Mouse (Mus musculus) common myeloid progenitor, adult 5-6 weeks (primary cell): Measurements from ENCODE around the gene Commd3. TPM values are rescaled to one million over a fixed set of nuclear protein-coding genes. Genes with fewer than 3 reads are reported as not detected.

Experiments
- ATAC-seq: replicated peaks from 2 replicates; pipeline ENCODE4 v1.8.0; 2016; ENCODE audit warnings: low read depth, mild to moderate bottlenecking, moderate TSS enrichment, inconsistent platforms; ENCODE audit not compliant: poor library complexity, severe bottlenecking
- total RNA-seq: library from RNA; stranded (forward); fragments of 200-1000, 187-1606 nt; gene quantifications from 2 replicates; pipeline ENCODE4 v1.2.3, GENCODE M21; 2017

Commd3 gene
- 204 and 213 TPM in 2 replicates for total RNA-seq

DNA sequence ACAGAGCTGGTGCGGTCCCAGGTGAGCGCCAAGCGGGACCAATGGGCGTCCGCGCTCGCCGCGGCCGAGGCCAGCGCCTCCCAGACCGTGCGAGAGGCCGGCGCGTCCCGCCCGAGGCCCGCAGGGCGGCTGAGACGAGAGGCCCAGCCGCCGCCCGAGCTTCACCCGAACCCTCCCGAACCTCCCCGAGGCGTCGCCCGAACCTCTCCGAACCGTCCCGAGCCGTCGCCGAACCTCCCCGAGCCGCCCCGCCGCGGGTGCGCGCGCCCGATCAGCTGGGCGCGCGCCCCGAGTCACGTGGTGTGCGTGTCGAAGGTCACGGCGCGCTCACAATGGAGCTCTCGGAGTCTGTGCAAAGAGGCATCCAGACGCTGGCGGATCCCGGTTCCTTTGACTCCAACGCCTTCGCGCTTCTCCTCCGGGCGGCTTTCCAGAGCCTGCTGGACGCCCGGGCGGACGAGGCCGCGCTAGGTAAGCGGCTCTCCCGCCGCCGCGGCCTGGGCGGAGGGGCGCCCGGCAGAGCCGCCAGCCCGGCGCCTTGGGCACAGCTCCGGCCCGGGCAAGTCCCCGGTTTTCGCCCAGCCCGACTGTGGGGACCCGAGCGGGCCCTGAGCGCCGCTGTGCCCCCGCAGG, at the start of gene Commd3:
Gene Commd3 (plus strand): TSS at position 252 of the 633 bp plus-strand sequence.
- ATAC-seq = peak; percentile 73

DNA sequence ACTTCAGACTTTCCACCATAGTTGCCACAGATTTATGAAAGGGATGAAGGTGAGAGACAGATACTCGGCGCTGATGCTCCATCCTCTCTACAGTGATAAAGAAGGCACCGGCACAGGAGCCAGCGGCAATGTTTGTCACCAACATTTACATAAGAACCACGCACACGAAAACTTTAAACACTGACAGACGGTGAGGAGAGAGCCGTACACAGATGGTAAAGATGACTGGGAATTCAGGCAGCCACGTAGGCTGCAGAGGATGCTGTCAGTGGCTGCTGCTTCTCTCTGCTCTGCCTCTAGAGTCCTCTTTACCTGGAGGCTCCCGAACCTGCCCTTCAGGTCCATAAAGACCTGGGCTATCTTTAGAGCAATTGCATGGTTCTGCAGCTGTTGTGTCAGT, 49.0 kb upstream of the Commd3 start:
- no peak for ATAC-seq

DNA sequence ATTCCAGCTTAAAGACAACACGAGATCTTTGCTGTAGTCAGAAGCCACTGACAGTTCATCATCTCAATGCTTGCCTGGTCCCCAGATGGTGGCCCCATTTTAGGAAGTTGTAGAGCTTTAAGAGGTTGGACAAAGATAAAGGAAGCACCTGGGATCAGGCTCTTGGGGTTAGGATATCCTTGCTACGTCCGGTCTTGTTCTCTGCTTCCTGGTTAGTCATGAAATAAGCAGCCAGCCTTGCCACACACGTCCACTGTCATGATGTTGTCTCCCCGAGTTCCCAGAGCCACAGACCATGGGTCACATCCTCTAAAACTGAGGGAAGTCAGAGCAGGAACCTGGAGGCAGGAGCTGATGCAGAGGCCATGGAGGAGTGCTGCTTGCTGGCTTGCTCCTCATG, 41.6 kb upstream of the Commd3 start:
- ATAC-seq = peak; percentile 98

DNA sequence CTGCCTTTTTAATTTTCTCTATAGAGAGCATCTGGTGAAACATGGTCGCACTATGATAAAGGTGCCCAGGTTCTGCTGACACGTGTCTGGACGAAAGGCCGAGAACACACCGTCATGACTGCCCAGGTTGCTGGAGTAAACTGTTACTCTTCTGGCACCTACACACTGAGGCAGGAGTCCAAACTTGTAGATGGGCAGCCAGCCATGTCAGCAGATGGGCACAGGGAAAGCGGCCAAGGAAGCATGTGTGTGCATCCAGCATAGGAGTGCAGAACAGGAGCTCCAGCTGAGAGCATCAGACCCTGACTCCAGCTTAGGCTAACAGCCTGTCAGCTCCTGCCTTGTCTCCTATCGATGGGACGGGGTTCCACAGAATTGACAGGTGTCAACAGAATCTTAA, 37.1 kb upstream of the Commd3 start:
- ATAC-seq = no peak

DNA sequence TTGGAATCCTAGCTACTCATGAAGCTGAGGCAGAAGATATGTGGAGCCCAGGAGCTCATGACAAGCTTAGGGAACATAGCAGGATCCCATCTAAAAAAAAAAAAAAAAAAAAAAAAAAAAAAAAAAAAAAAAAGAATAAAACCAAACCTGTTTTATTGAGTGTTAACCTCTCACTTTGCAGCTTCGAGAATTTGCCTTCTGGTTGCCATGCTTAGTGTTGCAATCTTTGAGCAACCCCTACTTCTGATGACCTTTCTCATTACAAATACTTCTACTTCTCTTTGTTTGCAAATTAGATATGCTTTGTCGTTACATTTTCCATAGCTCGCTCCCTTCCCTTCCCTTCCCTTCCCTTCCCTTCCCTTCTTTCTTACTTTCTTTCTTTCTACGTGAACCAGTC, 23.6 kb upstream of the Commd3 start:
- no peak for ATAC-seq

DNA sequence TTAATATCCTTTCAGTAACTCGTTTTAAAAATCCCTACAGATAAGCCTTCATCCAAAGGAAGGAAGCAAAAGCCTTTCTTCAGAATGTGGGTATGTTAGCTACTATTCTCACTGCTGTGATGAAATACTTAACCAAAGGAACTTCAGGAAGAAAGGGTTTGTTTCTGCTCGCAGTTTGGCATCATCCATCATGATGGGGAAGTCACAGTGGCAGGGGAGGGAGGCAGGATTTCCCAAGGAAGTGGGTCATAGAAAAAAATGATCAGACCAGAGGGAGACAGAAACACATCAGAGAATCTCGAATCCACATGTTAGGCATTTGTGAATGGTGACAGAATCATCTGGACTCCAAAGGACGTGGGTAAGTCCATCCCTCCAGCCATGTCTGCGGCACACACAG, 17.4 kb upstream of the Commd3 start:
- peak; percentile 93 for ATAC-seq

DNA sequence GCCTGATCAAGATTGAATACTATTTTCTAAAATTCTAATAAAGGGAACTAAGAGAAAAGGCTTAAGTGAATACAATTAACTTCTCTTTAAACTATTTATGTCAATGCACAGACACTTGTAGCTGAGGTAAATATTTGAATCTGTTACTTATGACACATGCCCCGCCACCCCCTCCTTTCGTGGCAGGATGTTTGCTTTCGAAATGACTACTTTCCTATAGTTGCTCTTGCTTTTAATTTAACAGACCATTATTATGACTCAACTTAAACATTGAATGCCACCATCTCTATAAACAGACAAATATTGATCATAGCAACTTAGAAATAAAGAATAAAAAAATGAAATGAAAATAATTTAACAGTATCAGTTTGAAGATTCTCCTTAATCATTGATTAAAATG, 8.2 kb upstream of the Commd3 start:
- ATAC-seq = no peak

DNA sequence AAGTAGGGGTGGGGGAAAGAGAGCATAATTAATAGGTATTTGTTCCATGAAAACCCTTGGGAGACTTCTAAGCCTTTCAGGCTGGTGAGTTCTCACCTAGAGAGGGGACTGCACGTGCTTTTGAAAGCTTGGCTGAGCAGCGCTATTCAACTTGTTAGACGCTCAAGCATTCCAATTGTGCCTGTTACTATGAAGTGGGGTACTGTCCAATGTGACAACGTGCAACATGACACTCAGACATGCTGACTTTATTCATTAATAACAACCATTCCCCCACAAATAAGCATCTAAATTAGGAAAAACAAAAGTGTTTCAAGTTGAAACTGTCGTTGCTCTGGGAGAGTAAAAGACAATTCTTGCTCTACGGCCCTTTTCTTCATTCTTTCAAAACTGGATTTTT, 1.1 kb upstream of the Commd3 start:
- ATAC-seq = no peak

DNA sequence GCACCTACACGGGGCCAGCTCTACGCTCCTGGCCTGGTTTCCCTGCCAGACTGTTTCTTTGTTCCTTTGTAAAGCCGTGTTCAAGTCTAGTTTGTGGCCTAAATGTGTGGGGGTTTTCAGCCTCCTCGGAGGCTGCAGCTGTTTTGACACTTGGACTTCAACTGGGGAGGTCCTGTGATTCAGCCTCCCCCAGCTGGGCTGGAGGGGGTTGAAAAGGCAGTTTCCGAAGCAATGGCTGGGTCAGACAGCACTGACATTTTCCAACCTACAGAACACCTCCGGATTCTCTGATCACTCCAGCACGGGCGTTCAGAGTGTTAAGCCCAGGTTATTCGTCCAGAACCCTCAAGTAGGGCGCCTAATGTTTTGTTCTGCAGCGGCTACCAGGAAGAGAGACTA, 581 bp downstream of the Commd3 start:
- 0 out of 2 replicates have a peak, but pooled peaks have one; percentile 3 for ATAC-seq

DNA sequence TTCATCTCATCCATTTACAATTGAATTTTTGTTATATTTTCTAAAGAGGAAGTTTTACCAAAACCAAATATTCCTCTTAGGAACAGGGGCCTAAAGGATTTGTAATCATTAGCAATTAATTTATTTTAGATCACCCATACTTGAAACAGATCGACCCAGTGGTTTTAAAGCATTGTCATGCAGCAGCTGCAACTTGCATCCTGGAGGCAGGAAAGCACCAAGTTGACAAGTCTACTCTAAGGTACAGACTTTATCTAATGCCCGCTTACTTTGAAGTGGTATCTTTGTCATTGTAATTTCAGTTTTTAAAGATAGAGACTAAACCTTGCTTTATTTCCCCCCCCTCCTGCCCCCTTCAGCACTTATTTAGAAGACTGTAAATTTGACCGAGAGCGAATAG, 1.6 kb downstream of the Commd3 start:
- ATAC-seq = no peak

DNA sequence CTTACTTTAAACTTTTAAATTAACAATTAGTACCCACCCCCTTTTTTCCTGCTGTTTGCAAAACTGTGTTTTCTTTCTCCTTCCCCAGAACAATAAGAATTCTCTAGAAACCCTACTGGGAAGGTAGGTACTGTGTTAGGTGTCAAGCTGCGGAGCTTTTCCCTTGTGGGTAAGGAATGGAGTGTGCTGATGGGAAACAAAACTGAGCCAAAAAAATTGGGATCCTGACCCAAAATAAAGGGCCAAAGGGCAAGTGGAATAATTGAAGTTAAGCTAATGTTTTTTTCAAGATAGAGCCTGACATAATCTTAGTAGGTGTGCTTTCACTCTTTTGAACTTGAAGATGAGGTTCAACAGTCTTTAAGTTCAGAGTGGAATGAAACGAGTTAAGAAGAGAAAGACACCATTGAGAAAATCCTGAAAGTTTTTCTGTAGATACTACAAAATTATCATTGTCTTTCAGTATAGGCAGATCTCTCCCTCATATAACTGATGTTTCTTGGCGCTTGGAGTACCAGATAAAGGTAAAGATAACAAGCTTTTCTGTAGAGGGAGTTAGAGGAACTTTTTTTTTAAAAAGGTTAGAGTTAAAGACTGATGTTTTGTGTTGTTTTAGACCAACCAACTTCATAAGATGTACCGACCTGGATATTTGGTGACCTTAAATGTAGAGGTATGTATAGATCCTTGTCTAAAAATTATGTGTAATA, 2.2 kb downstream of the Commd3 start:
- no peak for ATAC-seq

DNA sequence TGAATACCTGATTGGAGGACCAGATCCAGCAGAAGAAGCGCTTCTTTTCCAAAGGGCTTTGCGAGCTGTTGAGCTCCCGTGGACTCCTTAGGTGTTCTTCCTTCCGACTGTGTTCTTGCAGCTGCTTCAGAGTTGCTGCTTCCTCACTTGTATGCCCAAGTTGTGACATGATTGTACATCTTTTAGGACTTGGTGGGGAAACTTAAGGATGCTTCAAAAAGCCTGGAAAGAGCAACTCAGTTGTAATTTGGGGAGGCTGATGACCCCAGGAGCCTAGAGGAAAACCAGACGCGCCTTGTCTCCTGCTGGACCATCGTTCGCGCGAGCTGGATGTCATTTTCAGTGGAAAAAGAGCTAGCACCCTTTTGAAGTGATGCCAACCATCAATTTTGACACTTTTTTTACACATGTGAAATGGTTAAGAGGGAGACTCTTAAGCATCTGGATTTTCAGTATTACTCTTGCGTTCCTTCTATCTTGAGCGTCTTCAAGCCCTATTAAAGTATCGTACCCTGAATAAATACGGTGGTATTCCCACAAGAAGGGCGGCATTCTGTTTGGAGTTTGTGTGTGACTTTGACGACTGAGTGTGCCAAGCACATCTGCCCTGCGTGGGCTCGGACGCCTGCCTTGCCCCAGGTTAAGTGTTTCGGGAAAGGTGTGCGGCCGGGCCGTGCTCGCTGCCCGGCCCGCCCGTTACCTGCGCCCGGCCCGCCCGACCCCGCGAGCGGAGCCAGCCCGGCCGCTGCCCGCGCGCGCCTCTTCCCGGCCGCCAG, 3.7 kb downstream of the Commd3 start:
- ATAC-seq = no peak

DNA sequence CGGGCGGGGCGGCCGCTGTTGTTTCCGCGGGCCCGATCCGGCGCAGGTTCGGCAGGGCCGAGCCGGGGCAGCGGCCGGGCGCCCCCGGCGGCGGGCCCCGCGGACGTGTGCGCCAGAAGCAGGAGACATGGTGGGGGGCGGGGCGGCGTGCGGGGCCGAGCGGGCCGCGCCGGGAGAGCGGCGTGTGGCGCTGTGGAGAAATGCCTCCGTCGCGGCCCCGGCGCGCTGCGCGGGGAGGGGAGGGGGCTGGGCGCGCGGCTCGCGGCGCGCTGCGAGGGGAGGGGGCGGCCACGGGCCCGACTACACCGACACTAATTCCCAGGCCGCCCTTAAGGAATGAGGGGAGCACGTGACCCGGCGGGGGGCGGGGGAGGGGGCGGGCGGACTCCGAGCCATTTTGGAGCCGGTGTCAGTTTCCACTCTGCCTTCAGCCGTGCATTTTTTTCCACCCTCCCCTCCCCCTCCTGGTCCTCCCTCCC, 4.3 kb downstream of the Commd3 start:
- peak; percentile 17 for ATAC-seq

DNA sequence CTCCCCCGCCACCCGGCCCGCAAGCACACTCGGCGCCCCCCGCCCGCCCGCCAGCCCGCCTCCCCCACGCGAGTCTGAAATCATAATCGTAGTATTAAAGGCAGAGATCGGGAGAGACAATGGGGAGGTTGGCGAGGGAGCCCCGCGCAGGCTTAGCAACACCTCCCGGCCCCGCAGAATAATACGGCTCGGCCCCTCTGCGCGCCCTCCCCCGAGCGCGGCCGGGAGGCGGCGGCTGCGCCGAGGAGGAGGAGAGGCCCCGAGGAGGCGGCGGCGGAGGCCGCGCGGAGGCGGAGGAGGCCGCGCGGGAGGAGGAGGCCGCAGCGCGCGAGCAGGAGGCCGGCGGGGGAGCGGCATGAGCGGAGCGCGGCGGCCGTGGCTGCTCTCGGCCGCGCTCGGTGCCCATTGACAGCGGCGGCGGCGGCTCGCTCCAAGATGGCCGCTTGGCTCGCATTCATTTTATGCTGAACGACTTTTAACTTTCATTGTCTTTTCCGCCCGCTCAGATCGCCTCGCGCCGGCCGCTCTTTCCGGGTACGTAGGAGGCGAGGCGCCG, 4.8 kb downstream of the Commd3 start, which contains the start of gene Bmi1:
Gene Bmi1 (plus strand): TSS at position 83 of the 556 bp plus-strand sequence.
- peak; percentile 13 for ATAC-seq

DNA sequence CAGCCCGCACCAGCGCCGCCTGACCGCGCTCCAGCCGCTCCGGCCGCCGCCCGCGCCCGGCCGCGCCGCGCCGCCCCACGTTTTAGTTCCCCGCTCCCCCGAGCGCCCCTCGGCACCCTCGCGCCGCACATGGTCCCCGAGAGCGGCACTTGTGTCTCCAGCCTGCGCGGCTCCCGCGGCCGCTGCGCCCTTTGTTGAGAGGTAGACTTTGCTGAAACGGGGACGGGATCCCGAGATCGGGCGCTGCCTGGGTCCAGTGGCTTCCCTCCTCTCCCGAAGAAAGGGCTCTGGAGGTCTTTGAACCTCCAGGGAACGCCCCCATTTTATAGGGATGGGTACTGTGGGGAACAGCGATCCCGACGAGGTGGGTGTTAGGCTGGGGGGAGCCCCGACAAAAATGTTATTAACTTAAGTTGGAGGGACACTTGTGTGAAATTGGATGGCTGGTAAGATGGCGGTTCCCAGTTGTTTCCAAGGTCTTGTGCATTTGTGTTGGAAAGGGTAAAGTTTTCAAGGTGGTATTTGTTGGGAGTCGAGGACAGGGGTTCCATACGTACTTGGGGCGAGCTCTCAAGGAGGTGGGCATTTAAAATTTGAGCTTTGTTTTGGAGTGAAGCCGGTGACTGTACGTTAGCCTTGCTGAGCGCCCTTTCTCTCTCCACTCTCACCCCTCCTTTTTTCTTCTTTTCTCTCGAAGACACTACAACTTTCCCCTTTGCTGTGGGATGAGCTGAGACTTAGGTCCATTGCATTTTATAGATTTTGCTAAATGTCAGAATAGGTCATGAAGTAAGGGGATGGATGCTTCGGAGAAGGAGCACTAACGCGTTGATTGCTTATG, 5.7 kb downstream of the Commd3 start:
- peak; percentile 30; the same call in 1 of the 2 replicates for ATAC-seq

DNA sequence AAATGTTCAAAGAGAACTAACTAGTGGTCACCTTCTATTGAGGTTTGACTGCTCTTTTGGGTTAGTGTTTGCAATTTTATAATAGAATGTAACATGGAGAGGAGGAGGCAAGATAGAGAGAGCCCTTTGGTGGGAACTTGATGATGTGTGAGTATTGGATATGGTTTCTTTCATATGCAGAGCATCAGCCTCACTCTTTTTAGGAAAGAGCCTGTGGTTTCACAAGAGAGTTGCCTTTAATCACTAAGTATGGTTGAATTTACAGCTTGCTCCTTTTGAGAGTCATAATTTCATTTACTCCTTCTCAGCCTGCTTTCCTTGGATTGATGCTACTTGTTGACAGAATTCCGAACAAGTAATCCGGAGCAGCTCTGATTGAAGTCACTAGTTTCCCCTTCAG, 7.5 kb downstream of the Commd3 start:
- no peak for ATAC-seq

DNA sequence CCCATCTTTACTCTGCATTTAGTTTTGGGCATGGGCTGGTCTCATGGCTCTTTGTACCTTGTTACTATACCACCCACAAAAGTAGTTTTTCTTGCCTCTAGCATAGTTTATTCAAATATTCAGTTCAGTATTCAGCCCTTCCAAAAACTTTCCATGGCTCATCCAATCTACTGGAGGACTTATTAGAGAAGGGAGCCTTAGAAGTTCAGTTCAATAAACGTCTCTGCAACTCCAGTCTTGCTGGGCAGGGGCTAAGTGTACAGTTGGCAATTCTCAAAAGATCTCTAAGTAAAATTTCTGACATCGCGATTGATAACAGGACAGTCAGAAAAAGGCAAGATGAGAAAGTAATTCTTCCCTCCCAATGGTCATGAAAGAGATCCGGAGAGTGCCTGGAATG, 8.3 kb downstream of the Commd3 start:
- no peak for ATAC-seq

DNA sequence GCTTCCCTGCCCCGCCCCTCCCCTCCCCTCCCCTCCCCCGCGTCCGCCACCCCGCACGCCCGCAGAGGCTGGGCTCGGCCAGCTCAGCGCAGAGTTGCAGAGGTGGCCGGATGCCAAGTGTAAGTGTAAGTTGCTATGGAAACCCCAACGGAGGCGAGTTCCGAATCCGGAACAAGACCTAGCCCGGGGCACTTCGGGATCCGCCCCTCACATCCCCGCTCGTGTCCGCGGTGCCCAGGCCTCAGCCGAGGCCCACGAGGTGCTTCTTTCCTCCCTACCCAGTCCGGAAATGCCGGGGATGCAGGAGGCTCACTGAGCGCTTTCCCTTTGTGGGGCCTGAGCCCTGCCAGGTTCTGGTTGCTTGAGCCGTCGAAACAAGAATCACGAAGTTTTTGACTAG, 8.8 kb downstream of the Commd3 start:
- ATAC-seq = peak; percentile 71

DNA sequence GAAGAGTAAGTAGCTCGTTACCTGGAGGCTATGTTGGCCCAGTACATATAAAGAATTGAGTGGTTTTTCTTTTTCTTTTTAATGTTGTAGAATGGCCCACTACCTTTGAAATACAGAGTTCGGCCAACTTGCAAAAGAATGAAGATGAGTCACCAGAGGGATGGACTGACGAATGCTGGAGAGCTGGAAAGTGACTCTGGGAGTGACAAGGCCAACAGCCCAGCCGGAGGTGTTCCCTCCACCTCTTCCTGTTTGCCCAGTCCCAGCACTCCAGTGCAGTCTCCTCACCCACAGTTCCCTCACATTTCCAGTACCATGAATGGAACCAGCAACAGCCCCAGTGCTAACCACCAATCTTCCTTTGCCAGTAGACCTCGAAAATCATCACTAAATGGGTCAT, 11.9 kb downstream of the Commd3 start:
- ATAC-seq = no peak

DNA sequence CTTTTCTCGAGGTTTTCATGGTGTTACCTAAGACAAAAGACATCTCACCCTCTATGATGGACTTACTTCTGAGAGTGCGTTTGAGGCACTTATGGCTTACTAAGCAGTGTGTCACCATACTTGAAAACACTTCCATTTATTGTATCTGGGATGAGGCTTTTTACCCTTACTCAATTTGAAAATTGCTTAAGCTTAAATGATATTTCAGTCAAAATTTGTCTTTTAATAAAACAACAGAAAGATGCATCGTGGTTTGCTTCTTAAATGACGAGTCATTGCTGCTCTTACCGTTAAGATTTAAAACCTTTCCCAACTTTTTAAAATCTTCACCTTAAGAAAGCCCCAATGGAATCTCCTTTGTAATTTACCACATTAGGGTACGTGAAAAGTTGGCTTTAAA, 14.2 kb downstream of the Commd3 start:
- ATAC-seq = no peak
